Mouse (Mus musculus): ENCODE measurements around the gene Kcnj5.

The Kcnj5 gene

GRCm38 (mm10) chr9:32344051-32344450 is at the start of gene Kcnj5:
Kcnj5 (minus strand) TSS chr9:32344350.
- DNase-seq = no peak

GRCm38 (mm10) chr9:32392716-32393115 is 48.6 kb upstream of the Kcnj5 start:
- no peak for DNase-seq

- DNase-seq = no peak
Observed at GRCm38 (mm10) chr9:32391701-32392100, 47.6 kb upstream of the Kcnj5 start.

- no peak for DNase-seq
Observed at GRCm38 (mm10) chr9:32391092-32391491, 46.9 kb upstream of the Kcnj5 start.

- peak; percentile 31 for DNase-seq
Observed at GRCm38 (mm10) chr9:32388120-32388519, 44.0 kb upstream of the Kcnj5 start.

- DNase-seq = no peak
Observed at GRCm38 (mm10) chr9:32384906-32385305, 40.8 kb upstream of the Kcnj5 start.

- DNase-seq = no peak
Observed at GRCm38 (mm10) chr9:32376863-32377590, 32.9 kb upstream of the Kcnj5 start.

GRCm38 (mm10) chr9:32376031-32376430 is 31.9 kb upstream of the Kcnj5 start:
- no peak for DNase-seq

GRCm38 (mm10) chr9:32373656-32374055 is 29.5 kb upstream of the Kcnj5 start:
- no peak for DNase-seq

GRCm38 (mm10) chr9:32372202-32372601 is 28.1 kb upstream of the Kcnj5 start, which contains the start of gene Kcnj1:
Kcnj1 (plus strand) TSS chr9:32372493.
- DNase-seq = no peak

- no peak for DNase-seq
Observed at GRCm38 (mm10) chr9:32369388-32369787, 25.2 kb upstream of the Kcnj5 start.

- DNase-seq = no peak
Observed at GRCm38 (mm10) chr9:32368812-32369211, 24.7 kb upstream of the Kcnj5 start.

- no peak for DNase-seq
Observed at GRCm38 (mm10) chr9:32360770-32361169, 16.6 kb upstream of the Kcnj5 start.

- DNase-seq = peak; percentile 78
Observed at GRCm38 (mm10) chr9:32350332-32350731, 6.2 kb upstream of the Kcnj5 start.

- DNase-seq = no peak
Observed at GRCm38 (mm10) chr9:32349344-32349743, 5.2 kb upstream of the Kcnj5 start.

- no peak for DNase-seq
Observed at GRCm38 (mm10) chr9:32348096-32348495, 3.9 kb upstream of the Kcnj5 start.

- no peak for DNase-seq
Observed at GRCm38 (mm10) chr9:32344489-32344888, 339 bp upstream of the Kcnj5 start.

- no peak for DNase-seq
Observed at GRCm38 (mm10) chr9:32342929-32343328, 1.2 kb downstream of the Kcnj5 start.

GRCm38 (mm10) chr9:32340831-32341230 is 3.3 kb downstream of the Kcnj5 start:
- no peak for DNase-seq

- peak; percentile 56 for DNase-seq
Observed at GRCm38 (mm10) chr9:32335389-32336150, 8.6 kb downstream of the Kcnj5 start.

- peak; percentile 26 for DNase-seq
Observed at GRCm38 (mm10) chr9:32331162-32331561, 13.0 kb downstream of the Kcnj5 start.

- no peak for DNase-seq
Observed at GRCm38 (mm10) chr9:32328777-32329176, 15.4 kb downstream of the Kcnj5 start.

GRCm38 (mm10) chr9:32323610-32324009 is 20.5 kb downstream of the Kcnj5 start:
- DNase-seq = no peak

- peak; percentile 77 for DNase-seq
Observed at GRCm38 (mm10) chr9:32320167-32320566, 24.0 kb downstream of the Kcnj5 start.
